Mouse (Mus musculus) layer of hippocampus, postnatal 10 days (tissue): ENCODE measurements at regions not wholly inside any gene's neighbourhood (a gene's known extent, or its start where the extent isn't known, plus 50 kb on each side); places are given as distances from the start of the nearest gene placed in this dataset.
A peak's percentile ranks its signal among the peaks of the same experiment; 100 is the strongest.

Experiments used
- DNase-seq, 2 experiments: peaks; one replicate each; pipeline ENCODE4 v3.0.0; 2021; ENCODE audit warnings: low spot score in 2 of 2

DNA sequence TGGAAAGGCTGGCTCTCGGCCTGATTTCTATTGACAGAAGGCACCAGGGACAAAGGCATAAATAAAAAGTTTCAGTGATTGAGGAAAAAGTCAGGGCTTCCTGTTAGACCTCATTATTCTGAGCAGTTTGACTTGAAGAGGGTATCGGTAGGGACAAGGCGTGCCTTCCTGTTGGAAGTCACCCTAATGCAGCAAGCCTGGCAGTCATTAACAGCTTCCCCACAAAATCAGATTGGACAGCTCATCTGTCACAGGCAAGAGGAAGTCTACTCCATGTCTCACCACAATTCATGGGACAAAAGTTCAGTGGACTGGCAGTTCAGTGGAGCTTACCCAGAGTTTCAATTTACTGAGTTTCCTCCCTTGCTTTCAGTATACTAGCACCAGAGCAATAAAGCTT, 715.5 kb downstream of the Fam181b start:
- no peak for DNase-seq

DNA sequence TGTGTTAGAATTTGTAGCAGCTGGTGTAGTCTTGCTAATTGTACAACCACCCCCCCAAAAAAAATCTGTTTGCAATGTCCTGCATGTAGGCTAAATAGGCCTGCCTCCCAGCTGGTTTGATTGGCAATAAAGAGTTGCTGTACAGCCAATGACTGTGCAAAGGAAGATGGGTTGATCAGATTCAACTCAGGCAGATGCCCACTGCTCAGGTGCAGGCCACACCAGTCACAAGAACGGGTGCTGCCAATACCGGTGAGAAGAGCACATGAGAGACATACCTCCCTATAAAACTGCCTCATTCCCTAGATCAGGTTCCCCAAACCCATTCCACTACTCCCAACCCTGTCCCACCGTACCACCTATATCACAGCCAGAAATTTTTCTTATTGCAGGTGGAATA, 756.0 kb downstream of the Fam181b start:
- DNase-seq, result no peak

DNA sequence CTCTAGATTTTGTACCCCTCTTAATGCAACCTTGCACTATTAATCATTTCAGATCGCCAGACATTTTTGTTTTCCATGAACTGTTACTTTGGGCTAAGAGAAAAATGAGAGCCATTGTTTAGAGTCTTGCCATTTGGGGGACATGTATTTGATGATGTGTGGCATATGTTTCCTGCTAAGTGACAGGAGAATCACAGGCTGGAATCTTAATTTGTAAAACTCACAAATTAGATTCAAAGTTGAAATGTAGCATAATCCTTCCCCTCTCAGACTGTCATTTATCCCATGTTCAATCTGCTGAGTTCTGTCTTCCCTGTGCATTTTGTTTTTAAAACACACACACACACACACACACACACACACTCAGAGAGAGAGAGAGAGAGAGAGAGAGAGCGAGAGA, 756.5 kb downstream of the Fam181b start:
- no peak for DNase-seq

DNA sequence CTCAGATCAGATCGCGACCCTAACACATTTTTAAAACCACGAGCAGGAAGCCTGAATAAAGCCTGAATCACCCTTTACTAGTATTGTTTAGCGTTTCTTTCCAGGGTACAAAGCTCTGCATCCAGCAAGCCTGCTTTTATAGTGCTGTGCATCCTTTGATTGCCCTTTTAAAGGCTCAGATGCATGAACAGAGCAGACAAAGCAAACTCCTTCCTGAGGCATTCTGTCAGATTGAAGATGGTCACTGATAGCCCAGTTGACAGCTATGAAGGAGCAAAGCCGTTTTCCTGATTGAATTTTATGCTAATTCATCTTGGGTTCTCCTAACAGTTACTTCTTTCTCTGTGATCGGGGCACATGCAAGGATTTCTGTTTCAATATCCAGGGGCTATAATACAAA, 775.4 kb downstream of the Fam181b start:
- DNase-seq, result no peak

DNA sequence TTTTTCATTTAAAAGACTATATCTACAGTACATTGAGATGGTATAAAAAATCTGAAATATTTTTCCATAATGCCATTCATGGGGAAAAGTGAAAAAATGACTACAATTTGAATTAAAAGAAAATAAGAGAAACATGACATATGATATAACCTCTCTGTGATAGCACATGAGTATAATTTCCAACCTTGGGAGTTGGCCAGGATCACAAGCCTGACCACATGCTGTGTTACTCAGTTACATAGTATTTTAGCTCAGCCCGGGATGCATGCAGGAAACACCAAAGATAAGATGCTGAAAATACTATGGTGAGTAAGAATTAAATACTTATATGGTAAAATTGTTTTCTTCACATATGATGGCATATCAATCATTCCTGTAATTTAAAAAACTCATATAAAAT, 814.0 kb downstream of the Fam181b start:
- no peak for DNase-seq

DNA sequence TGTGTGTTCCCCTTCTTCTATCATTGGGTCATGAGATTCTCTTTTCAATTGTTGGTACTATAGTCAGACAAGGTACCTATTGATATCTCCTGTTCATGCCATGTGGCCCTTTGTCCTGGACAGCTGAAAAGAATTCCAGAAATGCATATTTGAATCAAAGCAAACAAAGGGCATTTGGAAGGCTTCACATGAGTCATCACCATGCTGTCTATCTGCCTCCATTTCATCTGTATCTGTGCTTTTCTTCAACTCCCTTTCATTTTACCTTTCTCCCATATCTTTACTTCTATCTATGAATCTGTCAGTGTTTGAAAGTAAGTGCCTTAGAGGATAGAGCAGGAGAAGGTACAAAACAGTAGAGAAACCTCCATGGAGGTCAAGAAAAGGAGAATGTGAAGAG, 817.3 kb downstream of the Fam181b start:
- DNase-seq, result no peak

DNA sequence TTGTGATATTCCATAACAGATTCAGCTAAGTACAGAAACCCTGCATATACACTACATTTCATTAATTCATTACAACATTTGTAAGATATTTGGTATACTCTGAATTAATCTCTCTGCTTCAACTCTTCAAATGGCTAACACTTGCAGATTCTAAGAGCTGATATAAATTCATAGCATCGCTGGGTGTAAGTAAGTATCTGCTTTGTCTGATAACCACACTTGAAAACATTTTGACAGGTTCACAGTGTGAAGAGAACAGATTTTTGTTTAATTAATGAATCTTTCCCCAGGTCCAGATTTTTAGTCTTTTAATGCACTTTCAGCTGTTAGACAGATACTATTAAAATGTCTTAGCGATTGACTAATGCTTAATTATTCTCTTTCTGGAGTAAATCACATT, 823.1 kb downstream of the Fam181b start:
- DNase-seq, result no peak

DNA sequence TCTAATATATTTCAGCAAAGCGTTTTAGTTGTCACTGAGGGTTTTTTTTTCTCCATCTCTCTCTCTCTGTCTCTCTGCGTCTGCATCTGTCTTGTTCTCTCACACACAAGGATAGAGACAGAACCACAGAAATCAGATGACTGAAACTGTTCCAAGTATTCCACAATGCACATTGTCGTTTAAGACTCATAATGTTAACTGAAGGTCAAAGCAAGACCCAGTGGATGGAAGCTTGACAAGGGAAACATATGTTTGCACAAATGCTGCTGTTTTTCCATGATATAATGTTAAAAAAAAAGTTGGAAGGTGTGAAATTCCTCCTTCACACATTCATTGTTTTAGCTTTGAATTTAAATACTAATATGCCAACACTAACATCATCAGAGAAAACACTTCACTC, 857.3 kb downstream of the Fam181b start:
- DNase-seq, result no peak

DNA sequence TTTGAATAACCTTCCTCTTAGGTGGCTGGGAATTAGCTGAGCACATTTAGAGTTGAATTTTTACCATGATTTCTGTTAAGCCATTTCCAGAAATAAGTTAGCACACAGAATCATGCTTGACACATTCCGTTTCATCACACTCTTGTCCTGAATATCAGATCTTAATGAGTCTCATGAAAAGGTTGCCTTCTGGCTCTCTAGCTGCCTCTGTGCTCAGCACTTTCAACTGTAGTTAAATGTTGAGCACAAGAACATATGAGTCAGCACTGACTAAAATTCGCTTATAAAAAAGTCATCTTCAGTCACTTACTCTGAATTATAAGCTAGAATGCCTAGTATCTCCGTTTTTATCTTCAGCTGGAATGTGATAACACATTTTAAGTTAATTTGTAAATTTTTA, 902.4 kb downstream of the Fam181b start:
- no peak for DNase-seq

DNA sequence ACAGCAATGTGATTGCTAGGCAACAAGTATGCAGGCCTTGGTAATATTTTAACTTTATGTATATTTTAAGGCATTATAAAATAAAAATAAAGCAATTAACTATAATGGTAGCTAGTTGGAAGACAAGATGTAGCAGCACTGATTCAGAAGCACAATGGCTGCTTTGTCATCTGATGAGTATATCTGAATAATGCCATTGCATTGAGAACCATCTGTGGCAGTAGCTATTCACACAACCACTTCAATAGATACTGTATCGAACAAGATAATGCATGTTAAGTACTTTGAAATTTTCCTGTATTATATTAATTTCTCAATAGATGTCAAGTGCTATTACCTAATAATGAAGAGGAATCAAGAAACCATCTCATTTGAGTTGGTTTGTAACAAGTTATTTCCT, 923.1 kb downstream of the Fam181b start:
- no peak for DNase-seq

DNA sequence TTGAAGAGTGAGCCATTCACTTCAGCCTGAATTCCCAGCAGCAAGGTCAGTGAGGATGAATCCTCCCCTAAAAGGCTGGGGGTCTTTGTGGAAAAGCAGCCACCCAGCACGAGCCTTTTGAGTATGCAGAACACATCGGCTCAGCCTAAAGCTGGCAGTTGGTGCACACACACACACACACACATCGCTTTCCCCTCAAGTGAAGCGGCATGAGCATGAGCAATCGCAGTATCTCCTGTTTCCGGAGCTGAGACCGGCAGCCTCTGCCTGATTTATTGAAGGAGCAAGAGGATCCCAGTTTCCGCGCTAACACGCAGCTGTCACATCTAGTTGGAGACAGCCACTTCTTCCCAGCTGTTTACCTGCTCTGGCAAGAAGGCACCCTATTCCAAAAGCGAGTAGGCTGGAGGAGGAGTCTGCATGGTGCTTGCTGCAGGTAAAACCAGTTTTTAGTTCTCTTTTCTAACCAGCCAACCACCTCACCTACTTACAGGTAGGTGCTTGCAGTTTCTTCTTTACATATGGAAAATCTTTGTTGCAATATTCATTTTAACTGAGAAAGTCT, 962.9 kb downstream of the Fam181b start:
- DNase-seq, result peak; percentile 6 to 29

DNA sequence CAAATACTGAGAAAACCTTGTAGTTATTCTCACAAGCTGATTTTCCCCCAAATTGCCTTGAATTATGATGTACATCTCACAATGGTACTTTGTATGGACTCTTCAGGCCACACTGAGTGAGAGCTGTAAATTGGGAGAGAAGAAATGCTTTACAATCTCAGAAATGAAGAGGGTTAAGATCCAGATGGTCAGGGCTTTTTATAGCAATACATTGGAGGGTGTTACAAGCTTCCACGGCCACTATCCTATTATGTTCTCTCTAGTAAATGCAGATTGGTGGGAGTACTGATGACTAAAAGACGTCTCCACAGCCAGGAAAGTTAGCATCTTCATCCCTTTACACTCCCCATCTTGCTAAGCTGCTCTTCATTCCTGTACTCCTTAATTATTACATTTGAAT, 965.8 kb downstream of the Fam181b start:
- DNase-seq, result no peak

DNA sequence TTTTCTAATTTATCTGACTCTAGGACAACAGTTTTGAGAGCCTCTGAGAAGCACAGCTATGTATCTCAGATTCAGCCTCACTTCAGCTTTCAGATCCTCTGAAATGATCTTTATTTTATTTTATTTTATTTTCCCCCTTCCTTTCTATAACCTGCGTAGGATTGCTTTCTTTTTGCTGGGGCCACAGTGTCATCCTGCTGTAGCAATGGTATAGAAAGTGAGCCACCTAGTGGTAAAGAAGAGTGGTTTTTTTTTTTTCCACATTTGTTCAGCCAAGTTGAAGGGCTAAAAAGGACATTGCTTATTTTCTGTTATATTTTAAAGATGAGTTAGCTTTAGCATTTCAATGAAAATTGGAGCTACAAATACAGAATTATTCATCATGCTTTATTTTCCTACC, 966.4 kb downstream of the Fam181b start:
- DNase-seq, result no peak

DNA sequence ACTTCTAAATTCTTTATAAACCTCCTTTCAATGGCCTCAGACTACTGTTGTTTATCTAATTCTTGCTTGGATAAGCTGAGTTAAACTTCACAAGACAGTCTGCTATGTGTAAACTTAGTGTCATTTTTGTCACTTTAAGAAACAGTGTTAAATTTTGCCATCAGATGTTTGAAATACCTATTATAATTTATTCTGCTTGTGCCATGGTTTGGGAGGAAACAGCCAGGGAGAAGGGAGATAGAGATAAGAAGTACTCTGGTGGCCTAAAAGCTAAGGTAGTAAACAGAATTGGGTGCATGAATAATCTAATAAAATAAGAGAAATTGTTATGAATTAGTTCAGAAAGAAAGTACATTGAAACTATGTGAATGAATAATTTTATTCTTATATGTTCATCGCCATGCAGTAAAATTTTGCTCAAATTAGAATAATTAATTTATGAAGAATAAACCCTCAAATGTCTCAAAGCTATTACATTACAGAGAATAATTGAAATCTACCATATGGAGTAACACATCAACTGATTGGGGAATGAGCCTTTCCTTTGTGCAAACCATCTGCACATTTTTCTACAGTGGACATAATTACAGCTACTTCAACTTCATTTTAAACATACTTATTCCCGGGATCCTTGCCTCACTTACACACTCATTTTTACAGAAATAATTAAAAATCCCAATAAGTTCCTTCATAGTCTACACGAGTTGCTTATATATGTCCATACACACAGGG, 982.3 kb downstream of the Fam181b start:
- DNase-seq, result no peak
